Mouse (Mus musculus) A20 (cell line): ENCODE data around the gene Prrt4.

Source experiments
- DNase-seq: peaks from one replicate; pipeline ENCODE4 v3.0.0-alpha.2; 2011; ENCODE audit warnings: low read depth, low spot score

Gene Prrt4

DNA sequence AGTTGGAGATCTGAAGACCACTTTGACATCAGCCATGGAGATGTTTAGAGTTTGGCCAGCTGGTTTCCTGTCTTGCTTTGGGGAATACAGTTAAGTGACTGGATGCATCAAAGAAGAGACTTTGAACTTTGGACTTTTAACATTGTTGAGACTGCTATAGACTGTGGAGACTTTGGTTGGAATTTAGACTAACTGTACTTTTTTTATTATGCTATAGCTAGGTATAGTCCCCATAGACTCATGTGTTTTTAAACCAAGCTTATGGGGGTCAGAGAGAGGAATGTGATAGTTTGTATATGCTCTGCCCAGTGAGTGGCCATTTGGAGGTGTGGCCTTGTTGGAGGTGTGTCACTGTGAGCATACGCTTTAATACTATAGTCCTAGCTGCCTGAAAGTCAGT lies 29.4 kb downstream of the Prrt4 start:
- DNase-seq = no peak

DNA sequence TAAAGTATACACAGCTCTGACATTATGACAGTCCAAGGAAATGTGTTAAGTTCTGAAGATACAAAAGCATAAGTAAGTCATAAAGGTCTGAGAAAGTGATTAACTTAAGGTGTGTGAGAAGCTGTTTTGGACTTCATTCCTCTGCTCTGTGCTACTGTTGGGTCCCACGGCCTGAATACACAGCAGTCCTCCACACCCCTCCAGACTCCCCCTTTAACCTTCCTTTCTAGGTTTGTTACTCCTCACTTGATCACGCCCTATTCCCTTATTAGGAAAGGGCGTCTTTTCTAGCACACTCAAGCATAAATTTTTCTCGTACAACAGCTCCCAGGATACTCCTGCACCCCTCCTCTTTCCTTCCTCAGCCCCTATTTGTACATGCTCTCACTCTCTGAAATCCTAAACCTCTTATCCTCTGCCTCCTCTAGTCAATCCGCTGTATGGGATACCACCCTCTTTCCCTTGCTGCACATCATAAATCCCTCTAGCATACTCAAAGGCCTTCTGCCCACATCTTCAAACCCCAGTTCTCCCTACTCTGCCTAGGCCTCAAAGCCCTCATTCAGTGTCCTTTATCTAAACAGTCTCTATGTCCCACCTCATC lies 31.9 kb downstream of the Prrt4 start:
- no peak for DNase-seq

DNA sequence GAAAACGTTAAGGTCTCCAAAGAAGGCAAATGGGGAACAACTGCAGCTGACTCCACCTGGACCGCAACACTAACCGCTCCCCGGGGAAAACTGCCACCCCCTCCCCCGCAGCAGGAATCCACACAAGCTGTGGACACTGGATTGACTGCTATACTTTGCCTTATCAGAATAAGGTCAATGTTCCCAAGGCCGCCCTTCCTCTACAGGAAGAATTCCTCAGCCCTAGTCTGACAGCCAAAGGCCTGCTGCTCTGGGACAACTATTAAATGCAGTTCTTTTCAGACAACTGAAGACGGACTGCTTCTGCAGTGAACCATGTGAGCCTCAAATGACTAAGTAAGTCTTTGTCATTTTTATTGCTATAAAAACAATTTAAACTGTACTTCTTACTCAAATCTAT lies 32.7 kb downstream of the Prrt4 start:
- DNase-seq = no peak

DNA sequence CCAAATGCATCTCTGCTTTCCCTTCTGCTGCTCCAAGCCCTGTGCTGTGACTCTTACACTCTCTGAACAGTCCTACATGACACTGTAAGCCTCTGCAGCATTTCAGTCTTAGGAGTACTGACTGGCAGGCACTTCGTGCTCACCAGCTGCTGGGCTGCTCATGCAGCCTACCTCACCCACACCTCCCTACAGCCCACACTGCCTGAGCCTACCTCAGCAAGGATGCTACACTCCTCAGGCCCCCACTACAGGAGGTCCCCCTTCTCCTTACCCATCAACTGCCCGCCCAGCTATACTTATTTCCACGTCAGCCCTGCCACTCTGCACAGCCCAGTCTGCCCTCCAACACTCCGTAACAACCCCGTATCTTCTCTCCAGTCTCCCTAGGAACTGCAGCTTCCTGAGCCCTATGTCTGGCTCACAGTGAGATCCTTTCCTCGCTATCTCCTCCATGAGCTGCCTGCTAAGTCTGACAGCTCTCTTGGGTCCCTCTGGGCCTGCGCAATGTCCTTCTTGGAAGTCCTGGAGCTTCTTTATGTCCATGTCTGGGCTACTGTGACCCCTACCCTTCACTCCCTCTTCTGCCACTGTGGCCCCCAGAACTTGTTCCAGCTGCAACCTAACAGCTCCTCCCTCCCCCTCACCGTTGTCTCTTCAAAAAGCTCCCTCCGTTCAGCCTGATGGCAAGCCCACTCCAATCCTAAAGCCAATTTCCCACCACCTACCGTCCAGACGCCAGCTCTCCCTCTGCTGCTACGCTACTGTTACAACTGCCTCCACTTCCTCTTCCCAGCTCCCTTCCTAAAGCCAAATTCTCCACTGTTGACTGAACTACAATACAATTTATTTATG lies 33.7 kb downstream of the Prrt4 start:
- no peak for DNase-seq

DNA sequence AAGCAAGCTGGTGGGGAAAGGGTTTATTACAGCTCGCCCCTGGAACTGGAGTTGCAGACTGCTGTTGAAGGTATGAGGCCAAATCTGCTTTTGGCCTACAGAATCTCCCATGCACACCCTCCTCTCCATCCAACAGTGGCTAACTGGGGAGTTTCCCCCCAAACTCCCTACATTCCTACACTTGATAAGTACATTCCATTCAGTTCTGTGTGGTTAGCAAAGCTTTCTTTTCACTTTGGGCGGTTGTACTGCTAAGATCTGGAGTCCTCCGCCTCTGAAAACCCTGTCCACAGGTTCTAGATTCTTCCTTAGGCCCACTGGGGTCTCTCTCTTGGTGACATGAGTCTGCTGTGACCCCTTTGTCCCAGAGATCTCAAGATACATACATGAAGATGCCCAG lies 34.4 kb downstream of the Prrt4 start:
- DNase-seq = no peak

DNA sequence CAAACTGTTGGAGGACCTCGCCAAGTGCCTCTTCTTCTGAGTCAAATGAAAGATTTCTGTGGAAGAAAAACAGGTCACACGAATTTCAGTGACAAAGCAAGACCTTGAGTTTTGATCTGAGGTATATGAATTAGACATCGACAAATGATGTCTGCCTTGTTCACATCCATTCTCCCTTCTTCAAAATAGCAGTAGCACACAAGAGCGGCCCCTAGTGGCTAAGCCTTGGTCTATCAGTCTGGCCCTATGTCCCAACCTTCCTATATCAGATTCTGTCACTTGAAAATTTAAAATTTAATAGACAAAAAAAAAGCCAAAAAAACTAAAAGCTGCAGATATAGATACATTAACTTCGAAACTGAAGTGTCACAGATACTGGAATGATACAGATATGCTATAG lies 35.8 kb downstream of the Prrt4 start:
- peak; percentile 50 for DNase-seq

DNA sequence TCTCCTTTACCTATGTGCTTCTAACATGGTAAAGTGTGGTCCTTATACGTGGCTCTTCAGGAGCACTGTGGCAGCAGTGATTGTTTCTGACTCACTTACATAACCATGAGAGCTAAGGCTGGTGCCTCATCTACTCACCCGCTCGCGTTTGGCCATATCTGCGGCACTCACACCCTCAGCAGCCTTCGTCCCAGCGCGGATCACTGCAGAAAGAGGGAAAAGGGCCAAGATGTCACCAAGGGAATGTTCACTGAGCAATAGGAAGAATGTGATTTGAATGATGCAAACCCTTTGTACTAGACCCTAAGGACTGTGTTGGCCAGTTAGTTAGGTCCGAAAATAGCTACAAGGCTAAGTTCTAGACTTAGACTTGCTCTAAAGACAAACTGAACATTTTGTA lies 41.9 kb downstream of the Prrt4 start:
- no peak for DNase-seq

DNA sequence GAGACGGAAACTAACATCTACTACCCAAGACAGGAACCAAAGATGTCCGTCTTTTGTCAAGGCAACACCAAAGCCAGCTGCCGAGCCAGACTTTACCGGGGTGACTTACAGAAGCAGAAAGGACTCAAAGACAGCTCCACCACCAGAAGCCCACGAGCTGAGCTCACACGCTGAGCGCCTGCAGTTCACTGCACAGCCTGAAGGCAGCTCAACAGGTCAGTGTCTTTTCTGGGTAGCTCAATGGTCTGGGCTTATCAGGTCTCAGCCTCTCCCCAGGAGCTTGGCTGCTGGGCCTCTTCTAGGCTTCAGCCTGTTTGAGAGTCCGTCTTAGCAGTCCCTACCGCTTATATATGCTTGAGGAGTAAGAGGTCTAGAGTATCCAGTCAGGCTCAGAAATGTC lies 46.3 kb downstream of the Prrt4 start:
- DNase-seq = no peak

DNA sequence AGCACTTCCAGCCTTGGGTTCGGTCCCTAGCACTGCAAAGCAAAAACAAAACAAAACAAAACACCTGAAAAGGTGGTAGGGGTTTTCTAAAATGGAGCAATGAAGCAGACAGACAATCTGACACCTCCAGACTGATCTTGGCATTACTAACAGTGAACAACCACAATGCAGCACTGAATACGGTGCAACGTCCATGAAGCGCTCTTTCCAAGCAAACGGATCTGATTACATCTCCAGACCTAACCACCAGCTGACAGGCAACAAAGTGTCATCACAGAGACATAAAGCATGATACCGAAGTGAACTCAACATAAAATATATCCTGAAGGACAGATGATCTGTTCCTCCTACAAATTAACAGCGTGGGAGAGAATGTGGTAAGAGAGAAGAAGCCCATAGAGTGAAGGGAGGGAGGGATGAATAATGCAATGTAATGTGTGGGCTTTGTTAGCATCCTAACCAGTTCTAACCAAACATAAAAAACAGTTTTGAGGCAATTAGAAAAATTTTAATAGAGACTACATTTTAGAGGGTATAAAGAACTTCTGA lies 52.4 kb downstream of the Prrt4 start:
- no peak for DNase-seq

DNA sequence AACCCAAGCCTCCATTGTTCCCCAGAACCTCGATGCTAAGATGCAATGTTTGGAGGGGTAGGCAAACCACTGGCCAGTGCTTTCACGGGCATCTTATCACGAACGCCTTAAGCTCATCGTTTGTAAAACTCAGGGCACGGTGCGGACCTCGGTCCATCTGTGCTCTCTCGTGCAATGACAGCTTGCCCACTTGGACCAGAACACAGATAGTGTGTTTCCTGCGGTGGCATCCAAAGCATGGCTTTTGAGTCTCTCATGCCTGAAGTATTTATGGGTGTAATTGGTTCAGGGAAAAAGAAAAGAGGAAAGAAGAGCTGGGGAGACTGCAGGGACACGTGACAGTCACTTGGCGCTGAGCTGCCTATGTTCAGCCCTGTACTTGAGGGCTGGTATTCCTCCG lies 59.4 kb downstream of the Prrt4 start:
- DNase-seq = no peak
